Mouse (Mus musculus): ENCODE data around the gene Gm17268.

- TF ChIP-seq GATA1 (IDR thresholded peaks at IDR 0.05; ENCODE audit: borderline replicate concordance, low read length), result no peak
- no peak for TF ChIP-seq FLI1 (IDR thresholded peaks at IDR 0.05; ENCODE audit: low read length)
Measured at GRCm38 (mm10) chr11:82021406-82021805, 17.0 kb downstream of the Gm17268 start.
